Mouse (Mus musculus) frontal cortex, postnatal 14 days (tissue): ENCODE results near the gene Ciita.
A peak's percentile ranks its signal among the peaks of the same experiment; 100 is the strongest.

ENCODE experiments used
- DNase-seq, 2 experiments: peaks; one replicate each; pipeline ENCODE4 v3.0.0; 2022; ENCODE audit warnings: low spot score in 2 of 2

Ciita gene

DNA sequence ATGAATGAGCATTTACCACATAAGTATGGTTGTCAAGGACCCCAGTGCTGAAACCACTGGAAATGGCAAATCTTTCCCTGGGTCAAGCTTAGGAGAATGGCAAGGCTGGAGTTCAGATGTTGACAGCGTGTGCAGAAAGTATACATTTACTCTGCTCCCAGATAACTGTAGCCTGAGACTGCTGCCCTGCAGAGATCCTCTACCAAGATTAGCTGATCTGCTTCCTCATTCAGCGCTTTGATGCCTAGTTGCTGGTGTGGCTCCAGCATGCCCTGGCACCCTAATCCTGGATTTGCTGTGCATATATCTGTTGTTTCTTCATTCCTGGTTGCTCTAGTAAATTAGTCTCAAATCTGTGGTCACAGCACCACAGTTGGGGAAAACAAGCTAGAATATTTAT lies 74.0 kb downstream of the Ciita start:
- no peak for DNase-seq

DNA sequence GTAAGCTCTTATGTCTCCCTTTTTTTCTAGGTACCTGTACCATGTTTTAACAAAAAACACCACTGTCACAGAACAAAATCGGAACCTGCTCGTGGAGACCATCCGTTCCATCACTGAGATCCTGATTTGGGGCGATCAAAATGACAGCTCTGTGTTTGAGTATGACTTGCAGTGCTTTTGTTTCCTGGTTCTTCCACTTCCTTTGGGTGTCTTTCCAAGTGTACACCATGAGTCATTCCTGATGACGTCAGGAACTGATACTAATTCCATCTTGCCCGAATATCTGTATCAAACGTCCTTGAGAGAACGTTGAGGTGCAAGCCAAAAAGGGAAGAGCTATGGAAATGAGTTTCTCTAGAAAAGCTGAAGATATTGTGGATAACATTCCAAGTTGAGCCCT lies 80.1 kb downstream of the Ciita start:
- no peak for DNase-seq

DNA sequence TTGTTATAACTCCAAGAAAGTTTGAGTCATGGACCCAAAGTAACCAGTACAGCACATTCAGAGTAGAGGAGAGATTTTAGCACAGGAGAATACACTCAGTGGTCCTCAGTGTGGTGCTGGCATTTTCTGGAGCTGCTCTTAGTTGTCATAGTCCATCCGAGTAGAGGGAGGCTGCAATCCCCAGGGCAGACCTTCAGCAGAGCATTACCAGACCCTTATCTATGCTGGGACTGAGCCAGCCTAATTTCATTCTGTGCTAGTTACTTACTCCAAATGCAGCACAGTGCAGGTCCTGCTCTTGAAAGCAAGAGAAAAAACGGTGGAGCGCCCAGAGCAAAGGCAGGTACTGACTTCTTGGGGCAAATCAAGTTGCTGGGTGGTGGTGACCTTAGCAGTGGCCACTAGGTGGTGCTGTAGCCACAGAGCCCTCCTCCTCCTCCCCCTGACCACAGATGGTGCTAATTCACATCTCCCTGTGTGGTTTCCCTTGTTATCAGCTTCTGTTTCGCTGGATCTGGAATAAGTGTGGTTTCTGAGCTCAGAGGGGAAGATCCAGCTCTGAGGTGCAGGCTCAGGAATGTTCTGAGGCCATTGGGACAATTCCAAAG lies 85.5 kb downstream of the Ciita start:
- DNase-seq: peak; percentile 40 to 51

DNA sequence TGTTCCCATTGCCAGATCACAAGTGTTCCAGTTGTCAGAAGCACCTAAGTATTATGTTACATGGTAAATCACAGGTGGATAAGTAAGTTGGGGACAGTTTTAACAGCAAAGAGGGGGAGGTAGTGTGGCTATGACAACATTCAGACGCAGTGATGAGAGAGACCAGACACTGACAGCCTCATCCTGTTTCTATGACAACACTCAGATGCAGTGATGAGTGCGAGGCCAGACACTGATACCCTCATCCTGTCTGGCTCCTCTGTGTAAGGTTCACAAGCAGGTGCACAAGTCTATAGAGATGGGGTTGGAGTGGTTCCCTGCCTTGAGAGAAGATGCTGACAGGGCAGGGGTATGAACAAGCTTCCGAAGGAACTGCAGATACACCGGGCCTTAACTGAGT lies 87.3 kb downstream of the Ciita start:
- DNase-seq: no peak

DNA sequence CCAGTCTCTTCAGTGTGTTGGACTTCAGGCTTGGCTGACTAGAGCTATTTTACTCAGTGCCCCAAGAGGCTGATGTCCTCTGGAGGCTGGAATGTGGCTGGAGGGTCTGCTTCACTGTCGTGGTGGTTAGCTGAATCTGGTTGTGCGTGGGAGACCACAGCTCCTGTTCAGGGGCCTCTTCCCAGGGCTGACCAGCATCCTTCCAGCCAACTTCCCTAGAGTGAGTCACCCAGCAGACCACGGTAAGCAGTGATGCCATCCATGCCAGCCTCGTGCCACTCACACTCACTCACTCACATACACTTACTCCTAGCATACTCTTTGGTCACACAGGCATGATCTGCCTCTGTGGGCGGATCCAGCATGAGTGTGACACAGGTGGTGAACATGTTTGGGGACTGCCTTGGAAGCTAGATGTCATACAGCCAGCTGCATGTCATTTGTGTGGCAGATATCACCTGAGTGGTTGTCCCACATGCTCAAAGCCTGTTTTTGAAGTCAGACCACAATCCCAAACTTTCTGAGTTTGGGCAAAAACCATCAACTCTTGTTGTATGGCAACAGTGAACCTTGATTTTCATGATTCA lies 90.0 kb downstream of the Ciita start:
- no peak for DNase-seq

DNA sequence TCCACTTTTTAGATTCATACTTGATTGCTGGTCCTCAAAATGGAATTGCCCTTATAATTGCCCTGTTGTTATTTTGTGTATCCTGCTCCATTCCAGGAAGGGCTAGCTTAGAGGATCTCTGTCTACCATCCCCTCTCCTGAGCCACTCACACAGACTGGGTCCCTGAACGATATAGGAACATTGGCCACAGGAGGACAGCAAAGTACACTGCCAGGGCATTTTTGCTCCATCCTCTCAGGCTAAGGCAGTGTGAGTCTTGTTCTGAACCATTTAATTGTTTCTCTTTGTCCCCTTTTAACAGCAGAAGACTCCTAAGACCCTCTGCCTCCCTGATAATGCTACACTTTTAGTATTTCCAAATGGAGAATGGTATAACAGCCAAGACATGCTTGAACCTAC lies 90.8 kb downstream of the Ciita start:
- DNase-seq: peak in 1 of 2 experiments; percentile 59

DNA sequence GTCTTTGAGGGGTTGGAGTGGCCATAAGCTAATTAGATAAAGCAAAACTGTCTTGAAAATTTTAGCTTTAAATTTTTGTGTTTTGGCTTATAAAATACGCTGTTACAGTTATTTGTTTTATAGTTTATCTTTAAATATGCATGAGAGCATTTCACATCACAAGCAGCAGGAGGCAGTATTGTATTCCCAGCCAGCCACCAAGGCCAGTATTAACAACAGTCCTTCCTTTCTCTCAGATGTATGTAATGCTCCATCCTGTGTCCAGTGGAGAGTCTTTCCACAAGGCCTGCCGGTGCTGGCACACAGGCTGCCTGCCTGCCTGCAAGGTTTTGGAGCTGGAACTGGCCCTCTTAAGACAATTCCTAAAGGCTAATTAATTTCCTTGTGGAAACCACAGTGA lies 92.0 kb downstream of the Ciita start:
- DNase-seq: no peak

DNA sequence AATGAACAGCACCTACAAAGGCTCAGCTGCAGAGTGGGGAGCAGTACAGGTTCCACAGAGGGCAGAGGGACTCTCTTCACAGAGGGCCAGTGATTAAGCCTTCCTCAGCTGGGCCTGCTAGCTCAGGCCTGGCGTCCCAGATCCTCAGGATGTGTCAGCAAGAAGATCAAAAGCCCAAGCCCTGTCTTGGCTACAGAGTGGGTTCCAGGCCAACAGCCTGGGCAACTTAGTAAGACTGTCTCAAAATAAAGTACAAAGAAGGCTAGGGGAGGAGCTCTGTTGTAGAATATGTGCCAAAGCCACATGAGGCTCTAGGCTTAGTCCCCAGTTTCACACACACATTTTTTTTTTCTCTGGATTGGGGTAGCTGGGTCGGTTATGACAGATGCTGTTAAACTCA lies 95.1 kb downstream of the Ciita start:
- DNase-seq: no peak

DNA sequence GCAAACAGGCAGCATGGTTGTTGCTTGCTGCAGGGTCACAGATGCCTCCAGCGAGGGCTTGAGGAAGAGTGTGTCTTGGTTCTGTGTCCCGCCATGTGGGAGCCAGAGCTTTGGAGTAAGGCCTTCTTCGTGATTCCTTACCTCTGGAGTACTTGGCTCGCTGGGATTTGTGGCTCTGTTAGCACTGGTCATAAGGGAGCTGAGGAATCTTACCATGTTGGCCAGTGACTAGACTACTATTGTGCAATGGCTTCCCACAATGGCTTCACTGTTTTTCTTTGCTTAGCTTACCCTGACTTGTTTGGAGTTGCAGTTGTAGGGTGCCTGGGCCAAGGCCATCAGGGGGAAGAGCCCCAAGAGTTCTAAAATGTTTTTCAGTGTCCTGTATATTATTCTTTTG lies 96.1 kb downstream of the Ciita start:
- no peak for DNase-seq

DNA sequence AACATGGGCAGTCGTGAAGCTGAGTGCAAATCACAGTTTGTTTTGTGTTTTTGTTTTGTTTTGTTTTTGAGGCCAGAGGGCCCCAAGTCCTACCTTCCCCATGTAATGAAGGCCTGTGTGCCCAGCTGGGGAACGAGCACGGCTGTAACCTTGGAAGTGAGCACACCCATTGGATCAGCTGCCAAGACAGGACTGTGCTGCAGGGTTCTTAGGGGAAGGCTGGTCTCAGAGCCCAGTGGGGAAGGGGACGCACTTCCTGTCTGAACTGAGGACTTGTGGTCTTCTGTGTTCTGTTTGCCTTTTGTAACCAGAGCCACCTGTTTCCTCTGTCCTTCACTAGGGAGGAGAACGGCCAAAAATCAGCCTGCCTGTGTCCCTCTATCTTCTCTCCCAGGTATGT lies 97.7 kb downstream of the Ciita start:
- no peak for DNase-seq
